Mouse (Mus musculus): Measurements from ENCODE around the gene Ces2c. TPM values are rescaled to one million over a fixed set of nuclear protein-coding genes. Genes with fewer than 3 reads are reported as not detected.
"Not testable (repeated sequence)": the region's sequence is repeated elsewhere in the genome, so short reads cannot be mapped to it uniquely, and the experiment has no call there.

The Ces2c gene
- polyA plus RNA-seq (2016; fragmentation: Nextera tagmentation; extraction: Ambion mirVana), result not detected in 2 replicates

DNA sequence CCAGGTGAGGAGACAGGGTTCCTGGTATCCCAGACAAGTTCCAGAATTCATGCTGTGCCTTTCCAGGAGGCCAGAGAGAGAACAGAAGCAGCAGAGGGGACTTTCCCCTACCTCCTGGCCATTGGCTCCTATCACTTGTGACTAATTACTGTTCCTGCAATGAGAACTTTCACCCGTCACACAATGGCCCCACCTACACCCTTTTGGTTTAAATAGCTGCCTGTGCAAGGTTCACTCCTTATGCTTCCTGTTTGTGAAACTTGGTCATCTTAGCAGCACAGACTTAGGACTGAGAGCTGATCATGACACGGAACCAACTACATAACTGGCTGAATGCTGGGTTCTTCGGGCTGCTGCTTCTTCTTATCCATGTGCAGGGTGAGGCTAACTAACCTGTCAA, at the start of gene Ces2c:
Gene Ces2c, plus strand, starts transcription at position 238 of the 400 bp plus-strand sequence.
- no peaks in the 10 kb centered on the region for H3K9me3 ChIP-seq
- WGBS, result 85% methylated on average over 3 of the region's 3 CpGs
- no peaks in the 10 kb centered on the region for H3K4me1 ChIP-seq
- H3K36me3 ChIP-seq, result no peaks in the 10 kb centered on the region
- H3K27ac ChIP-seq, result no peak within 1 kb of the TSS
- H3K4me2 ChIP-seq (replicated peaks), result no peak within 1 kb of the TSS
- H3K9ac ChIP-seq, result no peak within 1 kb of the TSS
- no peak for ATAC-seq (ENCODE audit: insufficient number of reproducible peaks, insufficient read depth, low FRiP score, low TSS enrichment)
- H3K27me3 ChIP-seq, result no peaks in the 10 kb centered on the region
- no peak within 1 kb of the TSS for H3K4me3 ChIP-seq

DNA sequence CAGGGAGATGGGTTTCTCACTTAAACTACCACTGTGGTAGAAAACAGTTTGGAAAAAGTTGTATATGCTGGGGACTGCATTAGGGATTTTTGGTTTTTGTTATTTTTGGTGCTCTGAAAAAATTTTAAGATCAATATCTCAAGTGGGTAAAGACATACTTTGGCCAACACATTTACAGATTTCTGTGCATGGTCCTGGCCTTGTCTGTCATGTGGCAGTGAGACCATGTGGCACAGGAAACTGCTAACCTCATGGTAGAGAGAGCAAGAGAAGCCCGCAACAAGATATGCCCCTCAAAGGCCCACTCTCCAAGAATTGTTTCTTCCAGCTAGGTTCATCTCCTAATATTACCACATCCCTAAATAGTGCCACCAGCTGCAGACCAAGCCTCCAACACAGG, 47.5 kb upstream of the Ces2c start:
- Histone ChIP-seq H3K27ac (no peak overlapping the region), H3K4me2 (replicated peaks) (no peak overlapping the region), H3K4me1 (no peaks in the 10 kb centered on the region), H3K9ac (no peak overlapping the region), H3K27me3 (no peaks in the 10 kb centered on the region), H3K4me3 (no peak overlapping the region), H3K36me3 (no peaks in the 10 kb centered on the region), H3K9me3 (no peaks in the 10 kb centered on the region)
- ATAC-seq (ENCODE audit: insufficient number of reproducible peaks, insufficient read depth, low FRiP score, low TSS enrichment), result no peak
- WGBS, result 86% methylated on average over 1 of the region's 1 CpGs

DNA sequence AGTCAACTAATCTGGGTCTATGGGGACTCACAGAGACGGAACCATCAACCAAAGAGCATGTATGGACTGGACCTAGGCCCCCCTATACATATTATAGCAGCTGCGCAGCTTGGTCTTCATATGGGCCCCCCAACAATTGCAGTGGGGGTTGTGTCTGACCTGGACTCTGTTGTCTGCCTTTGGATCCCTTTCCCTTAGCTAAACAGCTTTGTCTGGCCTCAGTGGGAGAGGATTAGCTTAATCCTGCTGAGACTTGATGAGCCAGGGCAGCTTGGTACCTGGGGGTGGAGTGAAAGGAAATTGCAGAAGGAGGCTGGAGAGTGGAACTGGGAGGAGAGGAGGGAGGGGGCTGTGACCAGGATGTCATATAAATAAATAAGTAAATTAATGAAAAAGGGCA, 40.7 kb upstream of the Ces2c start:
- H3K27me3 ChIP-seq, result no peaks in the 10 kb centered on the region
- no peak for ATAC-seq (ENCODE audit: insufficient number of reproducible peaks, insufficient read depth, low FRiP score, low TSS enrichment)
- H3K9ac ChIP-seq, result no peak overlapping the region
- no peaks in the 10 kb centered on the region for H3K9me3 ChIP-seq
- no peaks in the 10 kb centered on the region for H3K36me3 ChIP-seq
- H3K4me2 ChIP-seq (replicated peaks), result no peak overlapping the region
- WGBS, result 22% methylated on average over 2 of the region's 2 CpGs
- 0 out of 2 replicates have a peak, but pooled peaks cover 3% of the 10 kb centered on the region for H3K4me1 ChIP-seq
- H3K27ac ChIP-seq, result no peak overlapping the region
- H3K4me3 ChIP-seq, result no peak overlapping the region

DNA sequence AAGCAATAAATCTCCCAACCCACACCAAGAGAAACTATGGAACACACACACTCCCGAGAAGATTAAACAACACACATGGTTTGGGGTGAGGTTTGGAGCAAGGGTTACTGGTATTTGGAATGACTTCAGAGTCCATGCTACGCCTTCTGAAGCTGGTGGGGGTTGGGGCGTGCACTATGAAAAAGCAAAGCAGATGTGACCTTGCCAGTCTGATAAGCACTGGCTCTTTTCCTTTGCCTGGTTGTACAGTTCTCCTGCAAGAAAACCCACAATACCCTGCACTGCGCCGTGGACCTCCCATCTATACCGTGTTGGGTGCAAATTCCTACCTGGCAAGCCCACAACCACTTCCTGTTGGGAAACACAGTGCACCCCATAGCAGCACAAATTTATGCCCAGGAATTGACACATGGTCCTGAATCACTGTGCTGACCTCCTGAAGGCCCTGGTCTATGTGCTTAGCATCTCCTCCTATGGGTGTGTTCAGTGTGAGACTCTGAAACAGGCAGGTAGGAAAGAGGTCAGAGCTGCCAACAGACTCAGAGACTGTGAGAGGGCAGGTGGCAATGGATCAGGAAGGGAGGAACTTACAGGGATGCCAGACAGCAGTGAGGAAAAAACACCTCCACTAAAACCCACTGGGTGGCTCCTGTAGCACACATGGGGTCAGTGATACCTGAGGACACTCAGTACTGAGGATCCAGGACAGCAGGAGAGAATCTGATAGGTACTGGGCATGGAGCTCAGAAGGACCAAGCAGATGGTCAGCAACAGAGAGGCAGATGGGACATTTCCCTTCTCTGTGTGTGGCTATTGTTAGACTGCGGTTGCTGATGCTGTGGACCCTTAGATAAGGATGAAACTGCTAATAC, 38.1 kb upstream of the Ces2c start:
- H3K27me3 ChIP-seq, result no peaks in the 10 kb centered on the region
- 74% methylated on average over 7 of the region's 7 CpGs for WGBS

DNA sequence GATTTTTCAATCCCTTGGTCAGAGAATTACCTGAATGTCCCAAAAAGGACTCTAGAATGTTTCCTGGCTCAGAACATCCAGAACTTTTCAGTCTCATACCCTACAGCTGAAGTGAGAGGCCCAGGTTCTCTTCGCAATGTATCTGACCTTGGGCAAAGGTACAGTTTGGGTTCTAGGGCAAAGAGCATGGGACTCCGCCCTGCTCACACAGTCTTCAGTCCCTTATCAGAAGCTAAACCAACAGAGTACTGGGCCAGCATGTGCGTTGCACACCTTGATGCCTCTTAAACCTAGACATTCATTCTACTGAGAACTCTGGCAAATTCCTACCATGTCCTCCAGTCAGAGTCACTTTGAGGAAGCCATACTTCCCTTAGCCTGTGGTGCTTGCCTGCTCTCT, 37.4 kb upstream of the Ces2c start:
- no peak overlapping the region for H3K4me3 ChIP-seq
- ATAC-seq (ENCODE audit: insufficient number of reproducible peaks, insufficient read depth, low FRiP score, low TSS enrichment), result no peak
- H3K4me2 ChIP-seq (replicated peaks), result no peak overlapping the region
- H3K9me3 ChIP-seq, result no peaks in the 10 kb centered on the region
- H3K4me1 ChIP-seq, result 0 out of 2 replicates have a peak, but pooled peaks cover 3% of the 10 kb centered on the region
- WGBS, result 90% methylated on average over 3 of the region's 3 CpGs
- H3K27me3 ChIP-seq, result no peaks in the 10 kb centered on the region
- H3K9ac ChIP-seq, result no peak overlapping the region
- H3K36me3 ChIP-seq, result no peaks in the 10 kb centered on the region
- no peak overlapping the region for H3K27ac ChIP-seq

More for the DNA sequence above, 38.1 kb upstream of the Ces2c start:
- 0 out of 2 replicates have a peak, but pooled peaks cover 3% of the 10 kb centered on the region for H3K4me1 ChIP-seq
- H3K9me3 ChIP-seq, result no peaks in the 10 kb centered on the region
- H3K4me3 ChIP-seq, result no peak overlapping the region
- no peak overlapping the region for H3K9ac ChIP-seq
- H3K27ac ChIP-seq, result no peak overlapping the region
- no peak for ATAC-seq (ENCODE audit: insufficient number of reproducible peaks, insufficient read depth, low FRiP score, low TSS enrichment)
- H3K36me3 ChIP-seq, result no peaks in the 10 kb centered on the region
- H3K4me2 ChIP-seq (replicated peaks), result no peak overlapping the region

DNA sequence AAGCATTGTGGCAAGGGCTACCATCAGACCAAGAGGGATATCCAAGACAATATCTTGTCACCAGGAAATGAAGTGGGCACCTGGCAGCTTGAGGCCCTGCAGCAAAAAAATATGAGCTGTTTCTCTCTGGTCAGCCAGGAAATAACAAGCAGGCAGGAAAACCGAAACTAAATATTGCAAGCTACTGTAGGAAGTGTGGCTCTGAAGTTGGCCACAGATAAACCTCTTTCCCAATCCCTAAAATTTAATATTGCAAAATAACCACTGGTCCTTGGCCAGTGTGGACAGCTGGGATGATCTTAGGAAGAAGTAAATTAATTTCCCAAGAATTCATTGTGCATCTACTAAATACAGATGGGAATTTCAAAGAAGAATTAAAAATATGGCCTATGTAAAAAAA, 20.0 kb upstream of the Ces2c start:
- H3K27ac ChIP-seq, result no peak overlapping the region
- H3K4me1 ChIP-seq, result no peaks in the 10 kb centered on the region
- no peak overlapping the region for H3K4me2 ChIP-seq (replicated peaks)
- no peaks in the 10 kb centered on the region for H3K27me3 ChIP-seq
- no peaks in the 10 kb centered on the region for H3K36me3 ChIP-seq
- H3K4me3 ChIP-seq, result no peak overlapping the region
- ATAC-seq (ENCODE audit: insufficient number of reproducible peaks, insufficient read depth, low FRiP score, low TSS enrichment), result no peak
- H3K9me3 ChIP-seq, result no peaks in the 10 kb centered on the region
- no peak overlapping the region for H3K9ac ChIP-seq
- 93% methylated on average over 1 of the region's 1 CpGs for WGBS

DNA sequence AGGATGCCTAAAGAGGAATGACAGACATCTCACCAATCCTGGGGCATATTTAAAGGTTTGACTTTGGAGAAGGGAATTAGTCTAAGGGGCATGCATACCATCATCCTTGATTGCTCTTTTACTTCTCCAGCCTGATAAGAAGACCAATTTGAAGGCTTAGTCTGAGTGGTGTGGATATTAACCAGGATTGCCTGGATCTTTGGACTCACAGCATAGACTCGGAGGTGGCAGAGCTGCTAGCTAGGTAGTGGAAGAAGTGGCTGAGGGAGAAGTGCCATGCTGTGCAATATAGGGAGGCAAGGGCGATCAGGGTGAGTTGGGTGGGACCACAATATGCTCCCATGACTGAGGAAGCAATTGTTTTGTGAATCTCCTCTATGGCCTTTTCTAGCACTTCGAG, 18.6 kb upstream of the Ces2c start:
- Histone ChIP-seq H3K4me3 (no peak overlapping the region), H3K27me3 (no peaks in the 10 kb centered on the region), H3K4me2 (replicated peaks) (no peak overlapping the region), H3K9me3 (no peaks in the 10 kb centered on the region), H3K27ac (no peak overlapping the region), H3K4me1 (no peaks in the 10 kb centered on the region), H3K9ac (no peak overlapping the region), H3K36me3 (no peaks in the 10 kb centered on the region)
- no peak for ATAC-seq (ENCODE audit: insufficient number of reproducible peaks, insufficient read depth, low FRiP score, low TSS enrichment)
- 80% methylated on average over 3 of the region's 3 CpGs for WGBS

DNA sequence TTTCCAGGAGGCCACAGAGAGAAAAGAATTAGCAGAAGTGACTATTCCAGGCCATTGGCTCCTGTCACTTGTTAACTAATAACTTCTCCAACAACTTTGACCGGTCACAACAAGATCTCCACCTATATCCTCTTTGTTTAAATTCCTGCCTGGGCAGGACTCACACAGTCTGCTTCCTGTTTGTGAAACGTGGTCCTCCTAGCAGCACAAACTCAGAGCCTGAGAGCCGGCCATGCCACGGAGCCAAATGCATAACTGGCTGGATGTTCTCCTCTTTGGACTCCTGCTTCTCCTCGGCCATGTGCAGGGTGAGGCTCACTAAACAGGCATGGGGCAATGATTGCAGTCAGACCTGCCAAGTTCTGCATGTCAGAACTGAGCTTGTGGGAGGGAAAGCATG, 15.4 kb upstream of the Ces2c start, which contains the start of gene Ces2b:
Gene Ces2b, plus strand, starts transcription at position 133 of the 400 bp plus-strand sequence.
- Histone ChIP-seq H3K36me3 (no peaks in the 10 kb centered on the region), H3K9me3 (no peaks in the 10 kb centered on the region), H3K4me2 (replicated peaks) (no peak within 1 kb of the TSS), H3K27ac (no peak within 1 kb of the TSS), H3K4me1 (no peaks in the 10 kb centered on the region), H3K9ac (no peak within 1 kb of the TSS), H3K4me3 (no peak within 1 kb of the TSS), H3K27me3 (no peaks in the 10 kb centered on the region)
- no peak for ATAC-seq (ENCODE audit: insufficient number of reproducible peaks, insufficient read depth, low FRiP score, low TSS enrichment)
- 72% methylated on average over 5 of the region's 5 CpGs for WGBS

DNA sequence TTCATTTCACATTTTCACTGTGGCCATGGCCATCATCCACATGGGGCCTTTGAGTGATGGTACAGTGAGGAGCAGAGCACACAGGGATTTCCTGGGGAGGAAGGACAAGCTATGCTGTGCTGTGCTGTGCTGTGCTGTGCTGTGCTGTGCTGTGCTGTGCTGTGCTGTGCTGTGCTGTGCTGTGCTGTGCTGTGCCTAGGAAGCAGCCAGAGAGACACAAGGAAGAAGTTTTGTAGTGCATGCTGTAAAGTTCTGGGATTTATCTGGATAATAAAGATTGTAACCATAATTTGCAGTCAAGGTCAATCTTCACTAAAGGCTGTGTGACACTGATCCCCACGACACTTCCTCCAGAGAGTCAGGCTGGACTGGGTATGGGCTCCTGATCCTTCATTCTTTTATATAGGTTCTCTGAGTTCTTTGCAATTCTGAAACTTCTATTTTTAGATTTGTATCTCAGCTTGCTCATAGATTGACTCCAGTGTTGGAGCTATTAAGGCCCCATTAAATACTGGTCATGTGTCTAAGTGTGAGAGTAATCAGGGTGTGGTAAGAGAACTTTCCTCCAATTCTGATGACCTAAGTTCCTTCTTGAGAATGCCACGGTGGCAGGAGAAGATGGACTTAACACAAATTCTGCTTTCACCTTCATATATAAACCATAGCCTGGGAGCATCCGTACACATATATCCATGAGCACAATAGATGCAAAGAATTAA, 5.3 kb upstream of the Ces2c start:
- Histone ChIP-seq H3K27ac (no peak overlapping the region), H3K27me3 (no peaks in the 10 kb centered on the region), H3K9me3 (no peaks in the 10 kb centered on the region), H3K4me1 (no peaks in the 10 kb centered on the region), H3K4me2 (replicated peaks) (no peak overlapping the region), H3K9ac (no peak overlapping the region), H3K4me3 (no peak overlapping the region), H3K36me3 (no peaks in the 10 kb centered on the region)
- 83% methylated on average over 3 of the region's 3 CpGs for WGBS
- ATAC-seq (ENCODE audit: insufficient number of reproducible peaks, insufficient read depth, low FRiP score, low TSS enrichment), result no peak

DNA sequence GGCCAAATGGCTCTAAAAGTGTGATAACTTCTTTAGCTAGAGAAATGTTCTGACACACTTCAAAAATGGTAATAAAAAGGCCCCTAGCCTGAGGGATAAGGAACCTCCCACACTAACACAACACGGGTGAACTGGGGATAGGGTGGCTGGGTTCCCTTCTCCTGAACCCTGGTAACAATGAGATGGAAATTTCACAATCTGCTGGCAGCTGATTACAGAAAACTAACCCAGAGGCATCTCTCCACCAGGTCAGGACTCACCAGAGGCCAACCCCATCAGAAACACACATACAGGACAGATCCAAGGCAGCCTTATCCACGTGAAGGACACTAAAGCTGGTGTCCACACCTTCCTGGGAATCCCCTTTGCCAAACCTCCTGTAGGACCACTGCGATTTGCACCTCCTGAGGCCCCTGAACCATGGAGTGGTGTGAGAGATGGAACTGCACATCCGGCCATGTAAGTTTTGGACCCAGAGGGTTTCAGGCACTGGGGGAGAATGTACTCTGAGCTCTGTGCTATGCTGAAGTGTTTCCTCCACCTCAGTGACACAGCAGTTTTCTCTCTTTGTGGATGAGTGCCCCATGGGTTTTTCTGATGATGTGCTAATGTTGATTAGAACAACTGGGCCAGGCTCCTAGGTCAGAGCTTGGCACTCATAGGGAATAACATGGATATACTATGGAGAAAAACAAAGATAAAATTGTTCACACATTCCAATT, 1.0 kb downstream of the Ces2c start:
- Histone ChIP-seq H3K4me1 (no peaks in the 10 kb centered on the region), H3K4me3 (no peak overlapping the region), H3K4me2 (replicated peaks) (no peak overlapping the region), H3K27me3 (no peaks in the 10 kb centered on the region), H3K9ac (no peak overlapping the region), H3K27ac (no peak overlapping the region), H3K9me3 (no peaks in the 10 kb centered on the region), H3K36me3 (no peaks in the 10 kb centered on the region)
- ATAC-seq (ENCODE audit: insufficient number of reproducible peaks, insufficient read depth, low FRiP score, low TSS enrichment), result no peak
- WGBS, result 73% methylated on average over 4 of the region's 4 CpGs

DNA sequence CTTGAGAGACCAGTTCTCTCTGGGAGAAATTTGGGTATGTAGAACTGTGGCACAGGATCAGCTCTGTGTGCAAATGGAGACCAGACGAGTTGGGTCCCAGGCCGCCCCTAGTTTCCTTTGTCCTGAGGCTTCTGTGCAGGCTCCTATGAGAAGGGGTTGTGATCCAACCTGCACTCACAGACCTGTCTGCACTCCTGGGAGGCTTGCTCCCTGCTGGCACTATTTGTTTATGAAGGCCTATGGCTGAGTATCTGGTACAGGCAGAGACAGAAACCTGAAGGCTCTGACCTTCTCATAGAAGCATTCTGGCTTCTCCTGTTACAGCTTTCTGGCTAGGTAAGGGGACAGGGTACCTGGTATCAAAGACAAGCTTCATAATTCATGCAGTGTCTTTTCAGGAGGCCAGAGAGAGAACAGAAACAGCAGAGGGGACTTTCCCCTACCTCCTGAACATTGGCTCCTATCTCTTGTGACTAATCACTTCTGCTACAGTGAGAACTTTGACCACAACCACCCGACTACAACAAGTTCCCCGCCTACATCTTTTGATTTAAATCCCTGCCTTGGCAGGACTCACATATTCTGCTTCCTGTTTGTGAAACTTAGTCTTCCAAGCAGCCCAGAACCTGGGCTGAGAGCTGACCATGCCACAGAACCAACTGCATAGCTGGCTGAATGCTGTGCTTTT, 20.1 kb downstream of the Ces2c start:
- H3K27ac ChIP-seq; H3K9ac ChIP-seq; H3K36me3 ChIP-seq; H3K4me3 ChIP-seq; ATAC-seq (ENCODE audit: insufficient number of reproducible peaks, insufficient read depth, low FRiP score, low TSS enrichment); H3K4me2 ChIP-seq (replicated peaks); H3K9me3 ChIP-seq; H3K27me3 ChIP-seq; H3K4me1 ChIP-seq: not testable (repeated sequence)
- WGBS, result no CpG with 5 or more reads among the region's 4 CpGs
